Comparison of ENCODE assay signal across 12 mouse cellular contexts in the genomic region with DNA sequence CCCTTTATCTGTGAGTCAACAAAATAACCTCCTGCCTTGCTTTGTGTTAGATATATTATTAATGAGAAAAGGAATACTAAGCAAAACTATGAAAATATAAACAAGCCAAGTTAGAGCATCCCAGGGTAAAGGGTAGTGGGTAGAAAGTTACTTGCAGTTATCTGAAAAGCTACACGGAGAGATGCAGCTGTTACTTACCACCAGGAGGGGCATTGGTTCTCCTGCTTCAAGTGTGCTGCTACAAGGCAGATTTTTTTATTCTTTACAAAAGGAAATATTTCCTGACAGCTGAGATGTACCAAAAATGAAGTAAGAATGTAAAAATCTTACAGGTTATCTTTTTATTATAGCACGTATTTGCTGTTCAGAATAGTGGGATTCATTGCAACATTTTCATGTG.
"Had no signal": no experiment of that assay in that cellular context is flagged by ENCODE, and none has a peak within 500 bp of the region (broad histone marks: within the 10 kb centered on the region; RNA-seq: fewer than 3 reads in every experiment).

No protein-coding gene starts in this region.

- ATAC-seq: inflammation-experienced regulatory T-cells, adult 6 months; liver, postnatal 0 days; midbrain, embryonic 13.5 days had no signal

- H3K36me3 ChIP-seq: limb, embryonic 12.5 days; liver, embryonic 13.5 days; midbrain, embryonic 13.5 days; neural tube, embryonic 12.5 days had no signal

- H3K9me3 ChIP-seq: limb, embryonic 12.5 days; liver, embryonic 13.5 days; midbrain, embryonic 13.5 days had no signal

- H3K27me3 ChIP-seq: limb, embryonic 12.5 days; liver, embryonic 13.5 days; midbrain, embryonic 13.5 days; neural tube, embryonic 12.5 days had no signal

- H3K4me1 ChIP-seq: limb, embryonic 12.5 days; liver, embryonic 13.5 days; midbrain, embryonic 13.5 days; neural tube, embryonic 12.5 days had no signal

- H3K4me3 ChIP-seq: limb, embryonic 12.5 days; liver, embryonic 13.5 days; midbrain, embryonic 13.5 days; neural tube, embryonic 12.5 days had no signal

- H3K9ac ChIP-seq: limb, embryonic 12.5 days; liver, embryonic 13.5 days; liver, postnatal 0 days; midbrain, embryonic 13.5 days; neural tube, embryonic 12.5 days had no signal

- DNase-seq: kidney, adult 18-20 months; kidney, postnatal 4 days; liver; liver, embryonic 13.5 days; liver, postnatal 0 days; lung, postnatal 10 days; thymus, adult 2 months; thymus, postnatal 25 days had no signal

- H3K4me2 ChIP-seq: limb, embryonic 12.5 days; liver, embryonic 13.5 days; midbrain, embryonic 13.5 days; neural tube, embryonic 12.5 days had no signal

- H3K27ac ChIP-seq: limb, embryonic 12.5 days; liver, embryonic 13.5 days; midbrain, embryonic 13.5 days; neural tube, embryonic 12.5 days had no signal
